Mouse (Mus musculus) forebrain, embryonic 10.5 days (tissue): ENCODE results near the gene Clstn3. TPM values are rescaled to one million over a fixed set of nuclear protein-coding genes. Genes with fewer than 3 reads are reported as not detected.
"Not testable (repeated sequence)": the region's sequence is repeated elsewhere in the genome, so short reads cannot be mapped to it uniquely, and the experiment has no call there.

Experiments
- DNase-seq: peaks from one replicate; pipeline ENCODE4 v3.0.0-alpha.2; 2017; ENCODE audit warnings: low spot score; ENCODE audit errors: extremely low spot score
- H3K27ac ChIP-seq: fragments of 300-500 bp; sonication (generic); 2 replicates; pipeline ENCODE4 v1.5.1; 2016; ENCODE audit warnings: mild to moderate bottlenecking
- H3K27me3 ChIP-seq: fragments of 300-500 bp; sonication (generic); 2 replicates; pipeline ENCODE4 v1.6.1; 2016; ENCODE audit warnings: mild to moderate bottlenecking; ENCODE audit not compliant: poor library complexity, severe bottlenecking
- H3K36me3 ChIP-seq: fragments of 300-500 bp; sonication (generic); replicated peaks from 2 replicates; pipeline ENCODE4 v1.6.1; 2016; ENCODE audit warnings: mild to moderate bottlenecking, moderate library complexity
- H3K4me1 ChIP-seq: fragments of 300-500 bp; sonication (generic); 2 replicates; pipeline ENCODE4 v1.6.1; 2016
- H3K4me3 ChIP-seq: fragments of 300-500 bp; sonication (generic); 2 replicates; pipeline ENCODE4 v1.5.1; 2016; ENCODE audit warnings: mild to moderate bottlenecking, moderate library complexity
- H3K9me3 ChIP-seq: fragments of 300-500 bp; sonication (generic); 2 replicates; pipeline ENCODE4 v1.6.1; 2016; ENCODE audit warnings: mild to moderate bottlenecking, moderate library complexity
- WGBS: fragments of 180-500 bp; shearing (Covaris S2); methylation state at CpG from one replicate; pipeline ENCODE4 v1.1.7; 2016; 5-methylcytosine and 5-hydroxymethylcytosine counted together
- polyA plus RNA-seq: library from polyadenylated mRNA; unstranded; fragments of >200 nt; fragmentation: Nextera tagmentation; extraction: Ambion mirVana; gene quantifications from 2 replicates; pipeline ENCODE4 v1.2.1, GENCODE M21; 2016

Gene Clstn3
- polyA plus RNA-seq, 1 experiment from 2014 or later = 10.6 TPM

DNA sequence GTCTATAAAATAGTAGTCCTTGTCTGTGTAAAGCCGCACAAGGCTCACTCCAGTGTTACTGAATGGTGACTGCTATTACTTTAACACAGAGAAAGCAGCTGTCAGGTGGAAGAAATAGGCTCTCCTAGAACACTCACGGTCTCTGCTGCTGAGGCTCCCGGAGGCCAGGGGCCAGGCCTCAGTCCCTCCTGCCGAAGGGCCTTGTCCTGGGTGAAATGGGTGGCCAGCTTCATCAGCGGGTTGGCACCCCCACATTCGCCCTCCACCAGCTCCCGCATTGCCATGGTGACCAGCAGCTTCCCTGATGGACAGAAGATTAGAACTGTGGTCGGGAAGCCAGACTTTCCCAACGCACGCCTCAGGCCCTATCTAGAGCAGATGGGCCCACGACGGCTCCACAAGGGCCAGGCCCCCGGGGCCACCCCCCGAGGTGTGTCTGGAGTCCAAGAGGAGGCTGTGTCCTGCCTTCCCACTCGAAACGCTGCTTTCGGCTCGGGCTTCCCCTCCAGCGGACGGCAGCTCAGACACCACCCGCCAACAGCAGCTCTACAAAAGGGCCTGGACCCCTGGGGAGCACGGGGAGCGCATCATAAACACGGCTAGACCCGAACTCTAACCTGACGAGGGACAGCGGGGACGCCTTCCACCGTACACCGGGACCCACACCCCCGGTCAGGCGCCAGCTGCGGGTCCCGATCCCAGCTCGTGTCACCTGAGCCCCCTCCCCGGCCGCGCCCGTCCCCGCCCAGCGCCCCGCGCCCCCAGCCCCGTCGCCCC, 50.3 kb downstream of the Clstn3 start:
- 2% methylated on average over 39 of the region's 45 CpGs for WGBS
- DNase-seq = peak; percentile 52

DNA sequence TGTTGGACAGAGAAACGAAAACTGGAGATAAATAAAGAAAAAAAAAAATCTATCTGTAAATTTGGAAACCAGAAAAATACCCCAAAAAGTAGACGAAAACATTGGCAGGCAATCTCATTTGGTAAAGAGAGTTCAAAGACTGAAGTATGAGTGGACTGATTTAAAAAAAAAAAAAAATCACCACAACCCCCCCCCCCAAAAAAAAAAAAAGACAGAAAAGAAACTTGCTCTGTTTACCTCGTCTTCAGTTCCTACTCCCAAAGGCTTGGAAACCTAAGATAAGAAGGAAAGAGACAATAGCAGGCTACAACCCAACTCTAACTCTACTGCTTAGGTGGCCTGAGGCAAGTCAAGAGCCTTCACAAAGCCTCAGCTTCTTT, 50.8 kb downstream of the Clstn3 start:
- peak overlapping the region; percentile 90 for H3K4me3 ChIP-seq
- WGBS = 59% methylated on average over 3 of the region's 3 CpGs
- peak overlapping the region; percentile 95 for H3K27ac ChIP-seq
- H3K36me3 ChIP-seq = peaks cover 36% of the 10 kb centered on the region
- peaks cover 30% of the 10 kb centered on the region for H3K4me1 ChIP-seq
- H3K9me3 ChIP-seq = no peaks in the 10 kb centered on the region
- DNase-seq = no peak
- no peaks in the 10 kb centered on the region for H3K27me3 ChIP-seq

More for the DNA sequence above, 50.3 kb downstream of the Clstn3 start:
- Histone ChIP-seq H3K27me3 (no peaks in the 10 kb centered on the region), H3K9me3 (no peaks in the 10 kb centered on the region), H3K4me1 (peaks cover 30% of the 10 kb centered on the region), H3K4me3 (peak overlapping the region; percentile 90), H3K27ac (peak overlapping the region; percentile 95), H3K36me3 (peaks cover 31% of the 10 kb centered on the region)

DNA sequence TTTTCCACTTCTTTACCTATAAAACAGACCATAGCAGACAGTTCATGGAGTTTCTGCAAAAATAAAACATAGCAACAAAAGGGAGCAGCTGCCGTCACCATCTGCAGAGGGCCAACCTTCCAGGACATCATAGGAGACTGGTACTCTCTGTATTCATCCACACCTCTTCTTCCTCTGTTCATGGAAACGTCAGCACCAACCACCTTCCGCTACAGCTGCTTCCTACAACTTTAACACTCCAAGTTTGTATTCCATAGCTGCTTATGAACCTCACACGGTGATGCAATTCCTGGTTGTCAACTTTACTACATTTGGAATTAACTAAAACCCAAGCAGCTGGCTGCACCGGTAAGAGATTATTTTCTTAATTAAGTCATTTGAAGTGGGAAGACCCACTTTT, 56.2 kb downstream of the Clstn3 start:
- Histone ChIP-seq H3K4me3 (no peak overlapping the region), H3K27me3 (no peaks in the 10 kb centered on the region), H3K4me1 (peaks cover 3% of the 10 kb centered on the region), H3K36me3 (peaks cover 81% of the 10 kb centered on the region), H3K27ac (no peak overlapping the region), H3K9me3 (no peaks in the 10 kb centered on the region)
- WGBS = 94% methylated on average over 5 of the region's 5 CpGs
- DNase-seq = no peak

DNA sequence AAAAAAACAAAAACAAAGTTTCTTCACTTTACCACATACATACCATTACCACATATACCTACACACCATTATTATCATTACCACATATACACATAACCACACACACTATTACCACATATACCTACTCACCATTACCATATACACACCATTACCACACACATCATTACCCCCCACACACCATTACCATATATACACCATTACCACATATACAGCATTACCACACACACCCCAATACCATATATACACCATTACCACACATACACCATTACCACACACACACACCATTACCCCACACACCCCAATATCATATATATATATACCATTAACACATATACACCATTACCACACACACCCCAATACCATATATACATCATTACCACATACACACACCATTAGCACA, 57.4 kb downstream of the Clstn3 start:
- no peak for DNase-seq
- H3K27ac ChIP-seq = no peak overlapping the region
- no peak overlapping the region for H3K4me3 ChIP-seq
- H3K36me3 ChIP-seq = peaks cover 83% of the 10 kb centered on the region
- H3K9me3 ChIP-seq = no peaks in the 10 kb centered on the region
- H3K27me3 ChIP-seq = no peaks in the 10 kb centered on the region
- H3K4me1 ChIP-seq = no peaks in the 10 kb centered on the region

DNA sequence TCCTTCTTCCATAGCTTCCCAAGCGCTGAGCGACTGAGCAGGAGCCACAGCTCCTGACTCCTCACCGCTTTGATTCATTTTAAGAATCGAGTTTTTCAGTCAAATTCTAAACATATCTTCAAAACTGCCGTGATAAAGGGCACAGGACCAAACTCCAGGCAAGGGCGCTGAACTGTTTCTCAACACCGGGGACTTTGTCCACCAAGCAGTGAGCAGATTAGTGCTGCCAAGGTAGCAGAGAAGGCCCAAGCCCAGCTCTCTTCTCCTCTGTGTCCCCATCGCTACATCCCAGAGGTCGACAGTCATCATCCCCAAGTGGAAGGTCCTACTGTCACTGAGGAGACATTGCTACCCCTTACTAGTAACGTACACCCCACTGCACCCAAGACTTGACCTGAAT, 58.3 kb downstream of the Clstn3 start:
- H3K27me3 ChIP-seq = no peaks in the 10 kb centered on the region
- H3K4me3 ChIP-seq = no peak overlapping the region
- H3K4me1 ChIP-seq = no peaks in the 10 kb centered on the region
- no peaks in the 10 kb centered on the region for H3K9me3 ChIP-seq
- 95% methylated on average over 10 of the region's 10 CpGs for WGBS
- DNase-seq = no peak
- no peak overlapping the region for H3K27ac ChIP-seq
- peaks cover 83% of the 10 kb centered on the region for H3K36me3 ChIP-seq

DNA sequence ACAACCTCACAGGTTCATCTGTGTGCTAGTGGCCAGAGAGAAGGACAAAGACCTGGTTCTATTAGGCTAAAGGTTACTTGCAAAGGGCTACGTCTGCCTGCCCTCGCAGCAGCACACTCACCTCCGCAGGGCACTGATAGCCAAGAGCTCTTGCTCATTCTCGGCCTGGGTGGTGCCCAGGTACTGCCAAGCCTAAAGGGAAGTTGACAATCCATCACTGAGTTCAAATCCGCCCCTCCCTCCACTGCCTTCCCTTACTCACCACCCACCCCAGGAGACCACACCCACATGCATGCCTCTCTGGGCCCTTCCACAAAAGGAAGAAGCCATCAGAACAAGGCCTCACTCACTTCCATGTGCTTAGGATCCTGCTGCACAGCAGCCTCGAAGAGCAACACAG, 64.9 kb downstream of the Clstn3 start:
- H3K36me3 ChIP-seq = peaks cover 90% of the 10 kb centered on the region
- no peak overlapping the region for H3K27ac ChIP-seq

DNA sequence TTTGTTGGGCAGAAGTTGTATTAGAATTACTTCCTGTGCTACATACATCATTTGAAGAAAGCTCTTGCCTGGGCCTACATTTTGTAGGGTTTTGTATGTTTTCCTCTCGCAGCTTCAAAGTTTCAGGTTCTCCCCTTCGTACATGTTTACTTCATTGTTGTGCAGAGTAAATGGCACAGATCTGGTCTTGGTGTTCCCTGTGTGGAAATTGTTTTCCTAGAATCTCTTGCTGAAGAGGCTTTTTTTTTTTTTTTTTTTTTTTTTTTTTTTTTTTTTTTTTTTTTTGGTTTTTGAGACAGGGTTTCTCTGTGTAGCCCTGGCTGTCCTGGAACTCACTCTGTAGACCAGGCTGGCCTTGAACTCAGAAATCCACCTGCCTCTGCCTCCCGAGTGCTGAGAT, 69.6 kb downstream of the Clstn3 start:
- whole genome bisulfite sequencing = 92% methylated on average over 3 of the region's 3 CpGs
- DNase-seq, H3K9me3 ChIP-seq: not testable (repeated sequence)

More for the DNA sequence above, 64.9 kb downstream of the Clstn3 start:
- no peak for DNase-seq
- WGBS = 93% methylated on average over 6 of the region's 6 CpGs
- Histone ChIP-seq H3K4me1 (no peaks in the 10 kb centered on the region), H3K4me3 (no peak overlapping the region), H3K27me3 (no peaks in the 10 kb centered on the region), H3K9me3 (no peaks in the 10 kb centered on the region)

More for the DNA sequence above, 69.6 kb downstream of the Clstn3 start:
- H3K4me1 ChIP-seq, H3K27ac ChIP-seq, H3K27me3 ChIP-seq, H3K4me3 ChIP-seq: not testable (repeated sequence)
- H3K36me3 ChIP-seq = peaks cover 42% of the 10 kb centered on the region

Other genes starting within 250 kb of the Clstn3 start
- not detected in 2 replicates for gene Vmn2r27, start 232.9 kb downstream of the Clstn3 start, polyA plus RNA-seq
- not detected in 2 replicates for gene Cd163, start 160.1 kb downstream of the Clstn3 start, polyA plus RNA-seq
- 40.3 and 43.1 TPM in 2 replicates for gene Pex5, start 49.7 kb downstream of the Clstn3 start, polyA plus RNA-seq
- 0.11 and 0.21 TPM in 2 replicates for gene C1rl, start 28.3 kb upstream of the Clstn3 start, polyA plus RNA-seq
- gene C1ra, start 47.6 kb upstream of the Clstn3 start, polyA plus RNA-seq = 0.06 and 0.15 TPM in 2 replicates
- gene C1s1, start 77.6 kb upstream of the Clstn3 start, polyA plus RNA-seq = 0.20 and 0.42 TPM in 2 replicates
- not detected in 2 replicates for gene C1rb, start 105.5 kb upstream of the Clstn3 start, polyA plus RNA-seq
- gene C1s2, start 171.3 kb upstream of the Clstn3 start, polyA plus RNA-seq = 0.05 TPM in 1 of 2 replicates, not detected in the other
- 38.8 and 44.1 TPM in 2 replicates for gene Lpcat3, start 198.2 kb upstream of the Clstn3 start, polyA plus RNA-seq
- gene Emg1, start 247.4 kb upstream of the Clstn3 start, polyA plus RNA-seq = 255 and 270 TPM in 2 replicates
- gene Phb2, start 247.5 kb upstream of the Clstn3 start, polyA plus RNA-seq = 490 and 492 TPM in 2 replicates